Mouse (Mus musculus) T-helper 1 cell (primary cell): ENCODE data around the gene Trim60.

Experiments
- in situ Hi-C: fragments of 300-600 bp; cut with MboI, MseI; formaldehyde crosslinking; loops from one replicate; pipeline ENCODE4 v1.15.1; 2025; ENCODE audit warnings: high pct_unique_total_duplicates

Gene Trim60

GRCm38 (mm10) chr8:65018423-65018822, at the start of gene Trim60, which contains the start of gene Trim61:
Gene Trim60 (minus strand): TSS chr8:65018584.
Gene Trim61 (minus strand): TSS chr8:65018523.
- in situ Hi-C loops = loop anchor here (25.0 kb wide), 1 partner anchor 1419 kb away; no protein-coding TSS in a partner anchor

- in situ Hi-C loops = no loop called here
These were observed 49.5 kb upstream of the Trim60 start for GRCm38 (mm10) chr8:65067694-65068472.

- in situ Hi-C loops = no loop called here
These were observed 48.6 kb upstream of the Trim60 start for GRCm38 (mm10) chr8:65067031-65067430.

DNA sequence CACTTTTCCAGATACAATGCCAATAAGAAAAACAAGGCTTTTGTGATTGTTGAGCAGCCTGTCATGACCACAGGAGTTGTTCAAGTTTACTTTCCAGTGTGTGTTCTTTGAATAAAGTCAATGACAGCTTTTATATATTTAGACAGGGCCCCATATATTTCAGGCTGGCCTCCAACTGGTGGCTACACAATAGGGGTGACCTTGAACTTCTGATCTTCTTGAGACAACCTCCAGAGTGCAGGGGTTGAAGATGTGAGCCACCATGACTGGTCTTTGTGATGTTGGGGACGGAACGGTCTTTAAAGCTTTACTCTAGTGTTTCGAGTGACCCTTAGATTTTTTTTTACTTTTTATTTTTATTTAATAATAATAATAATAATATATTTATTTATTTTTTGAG, 47.2 kb upstream of the Trim60 start:
- in situ Hi-C loops = no loop called here

DNA sequence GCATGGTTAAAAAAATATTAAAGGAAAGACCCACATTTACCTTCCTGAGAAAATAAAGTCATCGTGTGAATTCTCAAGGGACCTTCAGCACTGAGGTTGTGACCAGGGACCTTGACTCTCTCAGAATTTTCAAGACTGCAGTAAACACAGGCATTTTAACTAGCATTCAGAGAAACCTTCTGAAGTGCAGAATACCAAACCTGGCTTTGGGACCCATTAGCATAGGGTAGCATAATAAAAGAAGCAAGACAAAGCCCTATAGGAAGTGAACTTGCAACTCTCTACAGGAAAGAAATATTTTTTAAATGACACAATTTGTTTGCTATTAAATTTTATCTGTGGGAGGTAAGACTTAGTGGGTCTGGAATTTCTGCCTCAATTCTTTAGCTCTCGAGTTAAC, 45.7 kb upstream of the Trim60 start:
- in situ Hi-C loops = no loop called here

GRCm38 (mm10) chr8:65062195-65062594, 43.8 kb upstream of the Trim60 start:
- in situ Hi-C loops = no loop called here

GRCm38 (mm10) chr8:65056722-65057121, 38.3 kb upstream of the Trim60 start:
- in situ Hi-C loops = no loop called here

DNA sequence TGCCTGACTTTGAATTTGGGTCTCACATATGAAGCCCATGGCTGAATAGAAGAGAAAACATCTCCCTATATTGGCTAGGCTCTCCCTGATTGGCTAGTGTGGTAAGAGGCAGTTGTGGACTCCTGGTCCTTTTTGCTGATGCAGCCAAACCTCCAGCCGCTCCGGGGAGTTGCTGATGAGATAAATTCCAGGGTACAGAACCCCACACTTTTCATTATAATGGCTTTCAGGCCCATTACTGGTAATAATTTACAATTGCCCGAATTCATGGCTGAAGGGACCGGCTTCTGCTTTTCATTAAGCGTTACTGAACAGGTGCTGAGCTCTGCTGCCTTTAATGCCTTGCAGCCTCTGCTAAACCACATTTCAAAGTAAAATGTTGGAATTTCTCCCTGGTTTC, 35.6 kb upstream of the Trim60 start:
- in situ Hi-C loops = no loop called here

DNA sequence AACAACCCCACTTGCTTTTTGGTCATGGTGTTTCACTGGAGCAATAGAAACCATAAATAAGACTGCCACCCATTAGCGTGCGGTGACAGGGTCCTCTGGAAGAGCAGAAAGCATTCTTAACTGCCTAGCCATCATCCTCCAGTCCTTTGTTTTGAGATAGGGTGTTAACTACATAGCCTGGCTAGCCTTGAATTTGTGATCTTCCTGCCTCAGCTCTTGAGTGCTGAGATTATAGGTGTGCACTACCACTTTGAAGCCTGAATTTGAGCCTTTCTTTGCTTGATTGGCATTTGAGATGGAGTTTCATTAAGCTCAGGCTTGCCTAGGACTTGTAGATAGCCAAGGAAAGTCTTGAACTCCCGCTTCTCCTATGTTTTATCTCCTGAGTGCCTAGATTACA, 35.2 kb upstream of the Trim60 start:
- in situ Hi-C loops = no loop called here

GRCm38 (mm10) chr8:65047801-65048200, 29.4 kb upstream of the Trim60 start:
- in situ Hi-C loops = no loop called here

DNA sequence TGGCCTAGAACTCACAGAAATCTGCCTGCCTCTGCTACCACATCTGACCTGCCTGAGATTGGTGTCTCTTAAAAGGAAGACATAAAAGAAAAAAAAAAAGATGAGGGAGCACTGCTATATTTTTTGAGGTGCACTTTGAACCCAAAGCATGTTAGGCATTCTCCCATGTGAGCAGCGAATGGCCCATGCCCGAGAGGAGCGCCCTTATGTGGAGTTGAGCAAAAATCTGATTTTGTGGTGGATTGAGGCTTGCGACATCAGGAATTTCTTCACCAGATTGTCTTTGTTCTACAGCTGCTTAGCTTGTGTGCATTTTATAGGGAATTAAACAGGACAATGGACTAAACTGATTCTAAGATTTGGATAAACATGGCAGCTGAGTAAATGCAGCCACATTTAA, 28.8 kb upstream of the Trim60 start:
- in situ Hi-C loops = no loop called here

DNA sequence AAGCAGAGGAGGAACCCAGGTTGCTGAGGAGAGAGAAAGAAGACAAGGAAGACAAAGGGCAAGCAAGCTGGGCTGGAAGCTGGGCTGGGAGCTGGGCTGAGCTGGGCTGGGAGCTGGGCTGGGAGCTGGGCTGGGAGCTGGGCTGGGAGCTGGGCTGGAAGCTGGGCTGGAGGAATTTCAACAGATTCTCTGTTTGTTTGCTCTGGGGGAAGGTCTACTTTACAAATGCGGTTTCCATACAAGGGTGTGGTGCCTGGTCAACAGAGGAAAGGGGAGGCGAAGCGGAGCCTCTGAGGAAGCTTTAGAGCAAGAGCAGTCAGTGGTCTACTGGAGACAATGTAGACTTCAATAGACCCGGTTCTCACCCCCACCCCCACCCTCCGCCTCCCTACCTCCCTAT, 28.2 kb upstream of the Trim60 start:
- in situ Hi-C loops = no loop called here

- in situ Hi-C loops = no loop called here
These were observed 18.7 kb upstream of the Trim60 start, which contains the start of gene Apela for GRCm38 (mm10) chr8:65037117-65037533. Gene Apela (minus strand): TSS chr8:65037336.

- in situ Hi-C loops = no loop called here
These were observed 15.8 kb upstream of the Trim60 start for GRCm38 (mm10) chr8:65034136-65034535.

DNA sequence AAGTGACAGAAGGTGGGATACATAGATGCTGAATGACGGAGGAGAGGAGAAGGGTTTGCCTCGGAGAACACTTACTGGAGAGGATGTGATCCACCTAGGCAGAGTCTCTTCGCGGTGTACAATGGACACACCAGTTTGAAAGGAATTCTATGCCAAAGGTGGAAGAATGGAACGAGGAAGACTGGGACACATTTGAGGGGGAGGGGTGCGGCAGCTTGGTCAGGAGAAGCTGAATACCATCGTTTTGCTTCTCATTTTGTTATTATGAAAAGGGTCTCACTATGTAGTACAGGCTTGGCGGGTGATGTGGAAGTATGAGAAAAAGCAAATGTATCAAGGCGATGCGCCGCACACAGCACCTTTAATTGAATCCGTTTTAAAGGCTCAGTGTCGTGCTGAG, 14.7 kb upstream of the Trim60 start:
- in situ Hi-C loops = no loop called here

- in situ Hi-C loops = no loop called here
These were observed 13.7 kb upstream of the Trim60 start for GRCm38 (mm10) chr8:65032107-65032506.

GRCm38 (mm10) chr8:65030735-65031485, 12.5 kb upstream of the Trim60 start:
- in situ Hi-C loops = no loop called here

DNA sequence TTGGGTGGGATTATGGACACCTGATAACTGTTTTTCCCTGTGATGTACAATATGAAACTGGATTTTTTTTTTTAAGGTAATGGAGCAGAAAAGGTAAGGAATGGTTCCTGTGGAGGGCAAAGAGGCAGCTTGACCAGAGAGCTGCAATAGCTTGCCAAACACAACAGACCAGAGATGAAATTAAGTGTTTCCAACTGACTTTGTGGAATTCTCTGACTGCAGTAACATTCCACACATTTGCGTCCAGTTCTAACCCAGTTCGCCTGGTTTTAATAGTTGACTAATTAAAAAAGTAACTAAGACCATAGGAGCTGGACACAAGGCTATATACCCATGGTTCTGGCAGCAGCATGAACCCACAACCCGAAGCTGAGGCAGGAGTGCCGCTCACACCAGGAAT, 11.4 kb upstream of the Trim60 start:
- in situ Hi-C loops = no loop called here

GRCm38 (mm10) chr8:65028959-65029686, 10.7 kb upstream of the Trim60 start:
- in situ Hi-C loops = no loop called here

- in situ Hi-C loops = loop anchor here (25.0 kb wide), 1 partner anchor 1415 kb away; no protein-coding TSS in a partner anchor
These were observed 4.1 kb upstream of the Trim60 start for GRCm38 (mm10) chr8:65022485-65022884.

DNA sequence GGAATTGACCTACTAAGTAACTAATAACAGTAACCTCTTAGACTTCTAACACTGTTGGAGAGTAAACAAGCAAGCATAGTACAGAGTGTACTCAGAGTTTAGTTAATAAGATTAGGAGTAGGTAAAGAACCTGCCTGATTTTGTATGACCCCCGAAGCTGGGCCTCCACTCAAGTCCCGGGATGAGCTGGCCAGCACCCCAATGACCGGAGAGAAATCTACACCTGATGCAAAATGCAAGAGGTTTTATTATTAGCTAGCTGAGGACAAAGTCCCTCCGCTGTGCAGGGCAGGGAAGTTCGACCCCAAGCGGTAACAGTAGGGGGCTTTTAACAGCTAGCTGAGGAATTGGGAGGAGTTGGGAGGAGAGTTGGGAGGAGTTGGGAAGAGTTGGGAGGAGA, 10.8 kb downstream of the Trim60 start:
- in situ Hi-C loops = loop anchor here (25.0 kb wide), 1 partner anchor 1430 kb away; no protein-coding TSS in a partner anchor

- in situ Hi-C loops = no loop called here
These were observed 19.5 kb downstream of the Trim60 start for GRCm38 (mm10) chr8:64998806-64999365.
